Mouse (Mus musculus) liver, embryonic 14.5 days (tissue): Measurements from ENCODE around the gene Ak5.

ENCODE experiments used
- CTCF ChIP-seq: IDR thresholded peaks from 2 replicates; pipeline ENCODE4 v1.5.1; 2016; ENCODE audit warnings: antibody characterized with exemption, low read depth, control low read depth
- EP300 ChIP-seq: IDR thresholded peaks from 2 replicates; pipeline ENCODE4 v1.6.1; 2016; ENCODE audit warnings: antibody characterized with exemption, low read depth

DNA sequence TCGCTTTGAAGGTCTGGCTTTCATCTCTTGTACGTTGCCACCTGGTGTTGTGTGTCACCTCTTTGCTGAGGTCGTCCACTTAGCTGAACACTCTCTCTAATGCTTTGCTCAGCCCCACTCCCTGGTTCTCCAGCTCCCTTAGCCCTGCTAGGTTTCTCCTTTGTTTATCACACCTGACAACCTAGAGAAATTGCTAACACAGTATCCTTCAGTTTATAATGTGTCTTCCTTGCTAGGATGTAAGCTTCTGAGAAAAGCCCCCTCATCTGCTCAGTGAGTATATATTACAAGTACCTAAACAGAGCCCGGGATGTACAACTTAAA lies 144.9 kb downstream of the Ak5 start:
- TF ChIP-seq CTCF (no peak), EP300 (no peak)
